Mouse (Mus musculus): ENCODE measurements around the gene Asic2. TPM values are rescaled to one million over a fixed set of nuclear protein-coding genes. Genes with fewer than 3 reads are reported as not detected.

Asic2 gene
- polyA plus RNA-seq, 1 experiment from 2014 or later: 17.7 TPM

- no peak overlapping the region for H3K4me2 ChIP-seq
- no peaks in the 10 kb centered on the region for H3K27me3 ChIP-seq
- no peaks in the 10 kb centered on the region for H3K9me3 ChIP-seq
- no peak overlapping the region for H3K9ac ChIP-seq
- no peak for ATAC-seq (ENCODE audit: low FRiP score, low read depth)
- H3K4me1 ChIP-seq (replicated peaks): no peaks in the 10 kb centered on the region
- 86% methylated on average over 7 of the region's 7 CpGs for WGBS
- H3K27ac ChIP-seq (replicated peaks): no peak overlapping the region
- no peak overlapping the region for H3K4me3 ChIP-seq
- H3K36me3 ChIP-seq: no peaks in the 10 kb centered on the region
Observed at GRCm38 (mm10) chr11:80886365-80886764, 1081.9 kb downstream of the Asic2 start.

GRCm38 (mm10) chr11:80884521-80885231 is 1083.6 kb downstream of the Asic2 start:
- H3K4me3 ChIP-seq: no peak overlapping the region
- 76% methylated on average over 6 of the region's 6 CpGs for WGBS

GRCm38 (mm10) chr11:80882229-80882810 is 1085.9 kb downstream of the Asic2 start:
- H3K9ac ChIP-seq: no peak overlapping the region
- peaks cover 3% of the 10 kb centered on the region; the same call in 1 of the 2 replicates for H3K4me1 ChIP-seq (replicated peaks)
- no peak overlapping the region for H3K27ac ChIP-seq (replicated peaks)
- ATAC-seq (ENCODE audit: low FRiP score, low read depth): no peak
- H3K27me3 ChIP-seq: no peaks in the 10 kb centered on the region
- no peaks in the 10 kb centered on the region for H3K36me3 ChIP-seq
- 84% methylated on average over 7 of the region's 7 CpGs for WGBS
- H3K4me2 ChIP-seq: no peak overlapping the region
- H3K9me3 ChIP-seq: no peaks in the 10 kb centered on the region
- no peak overlapping the region for H3K4me3 ChIP-seq

More at GRCm38 (mm10) chr11:80884521-80885231, 1083.6 kb downstream of the Asic2 start:
- H3K9ac ChIP-seq: no peak overlapping the region
- no peaks in the 10 kb centered on the region for H3K4me1 ChIP-seq (replicated peaks)
- no peaks in the 10 kb centered on the region for H3K27me3 ChIP-seq
- H3K36me3 ChIP-seq: no peaks in the 10 kb centered on the region
- no peak overlapping the region for H3K4me2 ChIP-seq
- no peak overlapping the region for H3K27ac ChIP-seq (replicated peaks)
- no peaks in the 10 kb centered on the region for H3K9me3 ChIP-seq
- no peak for ATAC-seq (ENCODE audit: low FRiP score, low read depth)

- H3K4me1 ChIP-seq (replicated peaks): peaks cover 11% of the 10 kb centered on the region
- 89% methylated on average over 2 of the region's 2 CpGs for WGBS
- ATAC-seq (ENCODE audit: low FRiP score, low read depth): no peak
- H3K4me3 ChIP-seq: no peak overlapping the region
- no peak overlapping the region for H3K4me2 ChIP-seq
- no peaks in the 10 kb centered on the region for H3K36me3 ChIP-seq
- no peak overlapping the region for H3K27ac ChIP-seq (replicated peaks)
- H3K27me3 ChIP-seq: no peaks in the 10 kb centered on the region
- H3K9ac ChIP-seq: no peak overlapping the region
- no peaks in the 10 kb centered on the region for H3K9me3 ChIP-seq
Observed at GRCm38 (mm10) chr11:80878026-80878425, 1090.2 kb downstream of the Asic2 start.

GRCm38 (mm10) chr11:80877131-80877651 is 1091.1 kb downstream of the Asic2 start:
- Histone ChIP-seq H3K4me1 (replicated peaks) (peaks cover 11% of the 10 kb centered on the region), H3K27ac (replicated peaks) (peak overlapping the region; percentile 49), H3K4me3 (no peak overlapping the region), H3K9me3 (no peaks in the 10 kb centered on the region), H3K36me3 (no peaks in the 10 kb centered on the region), H3K9ac (no peak overlapping the region), H3K4me2 (no peak overlapping the region), H3K27me3 (no peaks in the 10 kb centered on the region)
- WGBS: 48% methylated on average over 11 of the region's 11 CpGs
- no peak for ATAC-seq (ENCODE audit: low FRiP score, low read depth)

- H3K27me3 ChIP-seq: no peaks in the 10 kb centered on the region
- H3K4me2 ChIP-seq: no peak overlapping the region
- no peak overlapping the region for H3K9ac ChIP-seq
- no peak for ATAC-seq (ENCODE audit: low FRiP score, low read depth)
- H3K4me1 ChIP-seq (replicated peaks): peaks cover 11% of the 10 kb centered on the region
- no peak overlapping the region for H3K27ac ChIP-seq (replicated peaks)
- no peaks in the 10 kb centered on the region for H3K9me3 ChIP-seq
- H3K4me3 ChIP-seq: no peak overlapping the region
- 70% methylated on average over 17 of the region's 17 CpGs for WGBS
- H3K36me3 ChIP-seq: no peaks in the 10 kb centered on the region
Observed at GRCm38 (mm10) chr11:80872509-80873474, 1095.5 kb downstream of the Asic2 start.

GRCm38 (mm10) chr11:80868039-80868438 is 1100.2 kb downstream of the Asic2 start:
- Histone ChIP-seq H3K27me3 (no peaks in the 10 kb centered on the region), H3K4me2 (no peak overlapping the region), H3K4me1 (replicated peaks) (no peaks in the 10 kb centered on the region), H3K27ac (replicated peaks) (no peak overlapping the region), H3K9me3 (no peaks in the 10 kb centered on the region), H3K36me3 (no peaks in the 10 kb centered on the region), H3K9ac (no peak overlapping the region), H3K4me3 (no peak overlapping the region)
- no peak for ATAC-seq (ENCODE audit: low FRiP score, low read depth)
- 98% methylated on average over 1 of the region's 1 CpGs for WGBS

GRCm38 (mm10) chr11:80862941-80863340 is 1105.3 kb downstream of the Asic2 start:
- Histone ChIP-seq H3K27ac (replicated peaks) (no peak overlapping the region), H3K4me3 (no peak overlapping the region), H3K9ac (no peak overlapping the region), H3K9me3 (no peaks in the 10 kb centered on the region), H3K4me1 (replicated peaks) (no peaks in the 10 kb centered on the region), H3K27me3 (no peaks in the 10 kb centered on the region), H3K36me3 (no peaks in the 10 kb centered on the region), H3K4me2 (no peak overlapping the region)
- 95% methylated on average over 7 of the region's 7 CpGs for WGBS
- no peak for ATAC-seq (ENCODE audit: low FRiP score, low read depth)

GRCm38 (mm10) chr11:80858065-80858464 is 1110.2 kb downstream of the Asic2 start, which contains the start of gene Spaca3:
Spaca3 (plus strand) TSS chr11:80858365.
- no peaks in the 10 kb centered on the region for H3K9me3 ChIP-seq
- H3K27me3 ChIP-seq: no peaks in the 10 kb centered on the region
- H3K27ac ChIP-seq (replicated peaks): no peak within 1 kb of the TSS
- H3K9ac ChIP-seq: no peak within 1 kb of the TSS
- no peak within 1 kb of the TSS for H3K4me2 ChIP-seq
- H3K36me3 ChIP-seq: no peaks in the 10 kb centered on the region
- no peak for ATAC-seq (ENCODE audit: low FRiP score, low read depth)
- peaks cover 4% of the 10 kb centered on the region; the same call in 1 of the 2 replicates for H3K4me1 ChIP-seq (replicated peaks)
- H3K4me3 ChIP-seq: no peak within 1 kb of the TSS
- 72% methylated on average over 10 of the region's 10 CpGs for WGBS

- WGBS: 91% methylated on average over 2 of the region's 2 CpGs
- peaks cover 9% of the 10 kb centered on the region; the same call in 1 of the 2 replicates for H3K4me1 ChIP-seq (replicated peaks)
- no peaks in the 10 kb centered on the region for H3K9me3 ChIP-seq
- no peaks in the 10 kb centered on the region for H3K36me3 ChIP-seq
- no peak overlapping the region for H3K9ac ChIP-seq
- no peak overlapping the region for H3K4me2 ChIP-seq
- ATAC-seq (ENCODE audit: low FRiP score, low read depth): no peak
- no peaks in the 10 kb centered on the region for H3K27me3 ChIP-seq
- H3K4me3 ChIP-seq: no peak overlapping the region
- no peak overlapping the region for H3K27ac ChIP-seq (replicated peaks)
Observed at GRCm38 (mm10) chr11:80856827-80857226, 1111.4 kb downstream of the Asic2 start.

- Histone ChIP-seq H3K4me2 (no peak overlapping the region), H3K9me3 (no peaks in the 10 kb centered on the region), H3K27ac (replicated peaks) (no peak overlapping the region), H3K27me3 (no peaks in the 10 kb centered on the region), H3K4me1 (replicated peaks) (peaks cover 9% of the 10 kb centered on the region; the same call in 1 of the 2 replicates), H3K4me3 (no peak overlapping the region), H3K9ac (no peak overlapping the region), H3K36me3 (no peaks in the 10 kb centered on the region)
- no peak for ATAC-seq (ENCODE audit: low FRiP score, low read depth)
- WGBS: 71% methylated on average over 7 of the region's 7 CpGs
Observed at GRCm38 (mm10) chr11:80854908-80855307, 1113.3 kb downstream of the Asic2 start.
